Mouse (Mus musculus) kidney, postnatal 4 days (tissue): ENCODE measurements at regions not wholly inside any gene's neighbourhood (a gene's known extent, or its start where the extent isn't known, plus 50 kb on each side); places are given as distances from the start of the nearest gene placed in this dataset.

ENCODE experiments used
- DNase-seq, 2 experiments: peaks; one replicate each; pipeline ENCODE4 v3.0.0; 2021; ENCODE audit warnings: mixed read lengths in 2 of 2

- peak in 1 of 2 experiments; percentile 51 for DNase-seq
These were observed 84.4 kb upstream of the Irf2bp2 start for GRCm38 (mm10) chr8:126678004-126678751.

GRCm38 (mm10) chr8:126675153-126675552, 81.4 kb upstream of the Irf2bp2 start:
- DNase-seq: no peak

- no peak for DNase-seq
These were observed 79.4 kb upstream of the Irf2bp2 start for GRCm38 (mm10) chr8:126673038-126673740.

- no peak for DNase-seq
These were observed 77.8 kb upstream of the Irf2bp2 start for GRCm38 (mm10) chr8:126671594-126671993.

GRCm38 (mm10) chr8:126669919-126670318, 76.1 kb upstream of the Irf2bp2 start:
- no peak for DNase-seq

- peak in 1 of 2 experiments; percentile 35 for DNase-seq
These were observed 75.4 kb upstream of the Irf2bp2 start for GRCm38 (mm10) chr8:126669154-126669553.

- no peak for DNase-seq
These were observed 74.9 kb upstream of the Irf2bp2 start for GRCm38 (mm10) chr8:126668657-126669025.

- peak in 1 of 2 experiments; percentile 64 for DNase-seq
These were observed 74.2 kb upstream of the Irf2bp2 start for GRCm38 (mm10) chr8:126667721-126668656.

- DNase-seq: no peak
These were observed 73.4 kb upstream of the Irf2bp2 start for GRCm38 (mm10) chr8:126667086-126667720.

GRCm38 (mm10) chr8:126666327-126667085, 72.7 kb upstream of the Irf2bp2 start:
- DNase-seq: peak; percentile 100

- peak; percentile 65 to 73 for DNase-seq
These were observed 71.9 kb upstream of the Irf2bp2 start for GRCm38 (mm10) chr8:126665581-126666241.

- no peak for DNase-seq
These were observed 71.1 kb upstream of the Irf2bp2 start for GRCm38 (mm10) chr8:126664891-126665290.

GRCm38 (mm10) chr8:126662797-126663784, 69.3 kb upstream of the Irf2bp2 start:
- peak in 1 of 2 experiments; percentile 65 for DNase-seq

GRCm38 (mm10) chr8:126662151-126662550, 68.4 kb upstream of the Irf2bp2 start:
- peak in 1 of 2 experiments; percentile 45 for DNase-seq

GRCm38 (mm10) chr8:126661511-126662142, 67.8 kb upstream of the Irf2bp2 start:
- DNase-seq: peak in 1 of 2 experiments; percentile 48

- DNase-seq: peak; percentile 48 to 65
These were observed 67.0 kb upstream of the Irf2bp2 start for GRCm38 (mm10) chr8:126660658-126661316.

GRCm38 (mm10) chr8:126659691-126660657, 66.2 kb upstream of the Irf2bp2 start:
- peak in 1 of 2 experiments; percentile 57 for DNase-seq
